Mouse (Mus musculus) megakaryocyte, embryonic 14.5 days (primary cell): ENCODE measurements at regions not wholly inside any gene's neighbourhood (a gene's known extent, or its start where the extent isn't known, plus 50 kb on each side); places are given as distances from the start of the nearest gene placed in this dataset.

Experiments
- H3K27me3 ChIP-seq: replicated peaks from 2 replicates; pipeline ENCODE3; 2012; ENCODE audit warnings: inconsistent platforms
- H3K36me3 ChIP-seq: replicated peaks from 2 replicates; pipeline ENCODE3; 2012; ENCODE audit warnings: low read length, inconsistent platforms, mixed read lengths
- H3K4me1 ChIP-seq: 2 replicates; pipeline ENCODE4 v1.6.1; 2012; ENCODE audit warnings: inconsistent platforms
- H3K4me3 ChIP-seq: replicated peaks from 2 replicates; pipeline ENCODE3; 2012; ENCODE audit warnings: moderate library complexity, mild to moderate bottlenecking, inconsistent platforms
- H3K9me3 ChIP-seq: 2 replicates; pipeline ENCODE4 v1.6.1; 2012; ENCODE audit warnings: inconsistent platforms
- FLI1 ChIP-seq: IDR thresholded peaks from 2 replicates; pipeline ENCODE4 v1.6.1; 2012; ENCODE audit warnings: low read length, inconsistent platforms, mixed read lengths
- GATA1 ChIP-seq: IDR thresholded peaks from 3 replicates; pipeline ENCODE4 v1.6.1; 2012; ENCODE audit warnings: mixed read lengths, low read length, inconsistent platforms, borderline replicate concordance

- H3K4me3 ChIP-seq: no peak overlapping the region
- TF ChIP-seq FLI1 (no peak), GATA1 (no peak)
- no peaks in the 10 kb centered on the region for H3K36me3 ChIP-seq
- H3K9me3 ChIP-seq: peaks cover 10% of the 10 kb centered on the region; the same call in 1 of the 2 replicates
- H3K27me3 ChIP-seq: no peaks in the 10 kb centered on the region
- no peaks in the 10 kb centered on the region for H3K4me1 ChIP-seq
These were observed 299.8 kb downstream of the Olfm4 start for GRCm38 (mm10) chr14:80283726-80284125.

GRCm38 (mm10) chr14:80291360-80291759 is 307.5 kb downstream of the Olfm4 start:
- H3K27me3 ChIP-seq: no peaks in the 10 kb centered on the region
- no peak overlapping the region for H3K4me3 ChIP-seq
- TF ChIP-seq GATA1: no peak
- no peak for TF ChIP-seq FLI1
- peaks cover 3% of the 10 kb centered on the region; the same call in 1 of the 2 replicates for H3K9me3 ChIP-seq
- H3K4me1 ChIP-seq: no peaks in the 10 kb centered on the region
- no peaks in the 10 kb centered on the region for H3K36me3 ChIP-seq

- H3K27me3 ChIP-seq: no peaks in the 10 kb centered on the region
- no peaks in the 10 kb centered on the region for H3K4me1 ChIP-seq
- no peaks in the 10 kb centered on the region for H3K9me3 ChIP-seq
- H3K36me3 ChIP-seq: no peaks in the 10 kb centered on the region
- H3K4me3 ChIP-seq: no peak overlapping the region
- TF ChIP-seq GATA1 (no peak), FLI1 (no peak)
These were observed 309.5 kb downstream of the Olfm4 start for GRCm38 (mm10) chr14:80293378-80293777.

GRCm38 (mm10) chr14:80329651-80330050 is 345.8 kb downstream of the Olfm4 start:
- TF ChIP-seq FLI1 (no peak), GATA1 (no peak)
- no peaks in the 10 kb centered on the region for H3K27me3 ChIP-seq
- peaks cover 14% of the 10 kb centered on the region; the same call in 1 of the 2 replicates for H3K9me3 ChIP-seq

GRCm38 (mm10) chr14:80362024-80362622 is 378.2 kb downstream of the Olfm4 start:
- Histone ChIP-seq H3K36me3 (no peaks in the 10 kb centered on the region), H3K4me1 (no peaks in the 10 kb centered on the region), H3K4me3 (no peak overlapping the region), H3K9me3 (0 out of 2 replicates have a peak, but pooled peaks cover 14% of the 10 kb centered on the region), H3K27me3 (no peaks in the 10 kb centered on the region)
- TF ChIP-seq FLI1 (no peak), GATA1 (no peak)

More at GRCm38 (mm10) chr14:80329651-80330050, 345.8 kb downstream of the Olfm4 start:
- Histone ChIP-seq H3K36me3 (no peaks in the 10 kb centered on the region), H3K4me3 (no peak overlapping the region), H3K4me1 (no peaks in the 10 kb centered on the region)

GRCm38 (mm10) chr14:80369448-80370153 is 385.7 kb downstream of the Olfm4 start:
- TF ChIP-seq GATA1 (no peak), FLI1 (no peak)
- Histone ChIP-seq H3K4me1 (no peaks in the 10 kb centered on the region), H3K27me3 (no peaks in the 10 kb centered on the region), H3K36me3 (no peaks in the 10 kb centered on the region), H3K9me3 (peaks cover 10% of the 10 kb centered on the region; the same call in 1 of the 2 replicates), H3K4me3 (no peak overlapping the region)

GRCm38 (mm10) chr14:80374290-80374689 is 390.4 kb downstream of the Olfm4 start:
- no peak overlapping the region for H3K4me3 ChIP-seq
- no peaks in the 10 kb centered on the region for H3K36me3 ChIP-seq
- H3K27me3 ChIP-seq: no peaks in the 10 kb centered on the region
- H3K4me1 ChIP-seq: no peaks in the 10 kb centered on the region
- peaks cover 11% of the 10 kb centered on the region for H3K9me3 ChIP-seq
- TF ChIP-seq FLI1: no peak
- no peak for TF ChIP-seq GATA1

GRCm38 (mm10) chr14:80377064-80377463 is 393.2 kb downstream of the Olfm4 start:
- Histone ChIP-seq H3K36me3 (no peaks in the 10 kb centered on the region), H3K4me3 (no peak overlapping the region), H3K9me3 (peaks cover 9% of the 10 kb centered on the region), H3K27me3 (no peaks in the 10 kb centered on the region), H3K4me1 (no peaks in the 10 kb centered on the region)
- TF ChIP-seq GATA1 (no peak), FLI1 (no peak)

GRCm38 (mm10) chr14:80391418-80391817 is 407.5 kb downstream of the Olfm4 start:
- Histone ChIP-seq H3K27me3 (no peaks in the 10 kb centered on the region), H3K36me3 (no peaks in the 10 kb centered on the region), H3K4me1 (no peaks in the 10 kb centered on the region), H3K9me3 (peaks cover 11% of the 10 kb centered on the region; the same call in 1 of the 2 replicates), H3K4me3 (no peak overlapping the region)
- TF ChIP-seq GATA1 (no peak), FLI1 (no peak)

- Histone ChIP-seq H3K27me3 (no peaks in the 10 kb centered on the region), H3K9me3 (peaks cover 14% of the 10 kb centered on the region), H3K4me1 (no peaks in the 10 kb centered on the region), H3K4me3 (no peak overlapping the region), H3K36me3 (no peaks in the 10 kb centered on the region)
- TF ChIP-seq FLI1: no peak
- no peak for TF ChIP-seq GATA1
These were observed 424.4 kb downstream of the Olfm4 start for GRCm38 (mm10) chr14:80408317-80408716.

GRCm38 (mm10) chr14:80418810-80419325 is 435.0 kb downstream of the Olfm4 start:
- H3K27me3 ChIP-seq: no peaks in the 10 kb centered on the region
- no peak overlapping the region for H3K4me3 ChIP-seq
- H3K36me3 ChIP-seq: no peaks in the 10 kb centered on the region
- H3K9me3 ChIP-seq: peaks cover 10% of the 10 kb centered on the region; the same call in 1 of the 2 replicates
- no peaks in the 10 kb centered on the region for H3K4me1 ChIP-seq
- no peak for TF ChIP-seq FLI1
- no peak for TF ChIP-seq GATA1
